Mouse (Mus musculus) MEL (cell line): ENCODE measurements at regions not wholly inside any gene's neighbourhood (a gene's known extent, or its start where the extent isn't known, plus 50 kb on each side); places are given as distances from the start of the nearest gene placed in this dataset.

Source experiments
- DNase-seq: peaks from one replicate; pipeline ENCODE4 v3.0.0; 2011; ENCODE audit warnings: low read depth, low spot score
- H3K27ac ChIP-seq: 2 replicates; pipeline ENCODE4 v1.5.1; 2012; ENCODE audit warnings: low read depth, mild to moderate bottlenecking, control low read depth, low read length, moderate library complexity; ENCODE audit not compliant: control insufficient read depth
- H3K27me3 ChIP-seq, 2 experiments: fragments of 150-350 bp in 1 of 2; sonication (generic) in 1 of 2; 2 replicates each; pipeline ENCODE4 v1.6.1; 2012; ENCODE audit warnings: low read length in 2 of 2, mild to moderate bottlenecking in 2 of 2, improper control_type of control experiment in 1 of 2, moderate library complexity in 1 of 2; ENCODE audit not compliant: insufficient read depth in 2 of 2, control insufficient read depth in 1 of 2
- H3K36me3 ChIP-seq, 2 experiments: 2 replicates each; pipeline ENCODE4 v1.6.1; 2012 to 2014; ENCODE audit warnings: low read length in 2 of 2, improper control_type of control experiment in 1 of 2, inconsistent platforms in 1 of 2, mild to moderate bottlenecking in 1 of 2; ENCODE audit not compliant: insufficient read depth in 2 of 2, control insufficient read depth in 1 of 2
- H3K4me1 ChIP-seq, 2 experiments: fragments of 150-350 bp in 1 of 2; sonication (generic) in 1 of 2; 2 replicates each; pipeline ENCODE4 v1.6.1; 2012; ENCODE audit warnings: low read length in 2 of 2, improper control_type of control experiment in 1 of 2, mild to moderate bottlenecking in 1 of 2; ENCODE audit not compliant: insufficient read depth in 2 of 2, control insufficient read depth in 1 of 2
- H3K4me3 ChIP-seq, 2 experiments: fragments of 150-350 bp in 1 of 2; sonication (generic) in 1 of 2; 2 replicates each; pipeline ENCODE4 v1.5.1; 2012; ENCODE audit warnings: low read depth in 2 of 2, low read length in 2 of 2, mild to moderate bottlenecking in 2 of 2, moderate library complexity in 2 of 2, control low read depth in 1 of 2, improper control_type of control experiment in 1 of 2; ENCODE audit not compliant: control insufficient read depth in 1 of 2, insufficient read depth in 1 of 2
- H3K79me2 ChIP-seq: 2 replicates; pipeline ENCODE4 v1.6.1; 2012; ENCODE audit warnings: mild to moderate bottlenecking, low read length, moderate library complexity; ENCODE audit not compliant: control insufficient read depth, poor library complexity, insufficient read depth
- H3K9ac ChIP-seq: 2 replicates; pipeline ENCODE4 v1.6.1; 2012; ENCODE audit warnings: low read depth, mild to moderate bottlenecking, control low read depth, low read length, moderate library complexity; ENCODE audit not compliant: control insufficient read depth, poor library complexity, severe bottlenecking
- H3K9me3 ChIP-seq: fragments of 150-350 bp; sonication (generic); replicated peaks from 2 replicates; pipeline ENCODE4 v1.6.1; 2012; ENCODE audit warnings: mild to moderate bottlenecking, low read length, improper control_type of control experiment, moderate library complexity; ENCODE audit not compliant: insufficient read depth
- ETS1 ChIP-seq: IDR thresholded peaks from 2 replicates; pipeline ENCODE4 v1.6.1; 2012; ENCODE audit warnings: low read depth, mild to moderate bottlenecking, inconsistent platforms, low read length, improper control_type of control experiment, moderate library complexity
- GATA1 ChIP-seq: IDR thresholded peaks from 2 replicates; pipeline ENCODE4 v1.6.1; 2011; ENCODE audit warnings: low read depth, low read length, improper control_type of control experiment
- KAT2A ChIP-seq: conservative IDR thresholded peaks from 2 replicates; pipeline ENCODE4 v1.6.1; 2012; ENCODE audit warnings: low read depth, low read length, improper control_type of control experiment, inconsistent platforms
- MEF2A ChIP-seq: IDR thresholded peaks from 2 replicates; pipeline ENCODE4 v1.6.1; 2014; ENCODE audit warnings: low read depth, mild to moderate bottlenecking, inconsistent platforms, low read length, improper control_type of control experiment; ENCODE audit not compliant: poor library complexity, insufficient replicate concordance, severe bottlenecking; ENCODE audit errors: extremely low read depth
- MYB ChIP-seq: IDR thresholded peaks from 2 replicates; pipeline ENCODE4 v1.6.1; 2011; ENCODE audit warnings: mild to moderate bottlenecking, low read depth, low read length, improper control_type of control experiment
- ZC3H11A ChIP-seq: IDR thresholded peaks from 2 replicates; pipeline ENCODE4 v1.6.1; 2012; ENCODE audit warnings: low read depth, mild to moderate bottlenecking, inconsistent platforms, low read length, improper control_type of control experiment
- ZKSCAN1 ChIP-seq: IDR thresholded peaks from 2 replicates; pipeline ENCODE4 v1.6.1; 2012; ENCODE audit warnings: low read depth, mild to moderate bottlenecking, inconsistent platforms, low read length, improper control_type of control experiment, moderate library complexity

- no peaks in the 10 kb centered on the region for H3K36me3 ChIP-seq
- H3K4me3 ChIP-seq, result no peak overlapping the region
- no peaks in the 10 kb centered on the region for H3K27me3 ChIP-seq
- TF ChIP-seq ETS1, result no peak
- TF ChIP-seq ZC3H11A, result no peak
- no peak for TF ChIP-seq ZKSCAN1
- no peak for TF ChIP-seq MYB
- no peak for TF ChIP-seq GATA1
- TF ChIP-seq MEF2A, result no peak
- no peak for TF ChIP-seq KAT2A
- H3K9ac ChIP-seq, result no peak overlapping the region
- no peaks in the 10 kb centered on the region for H3K9me3 ChIP-seq
- no peak for DNase-seq
- H3K79me2 ChIP-seq, result no peaks in the 10 kb centered on the region
- H3K27ac ChIP-seq, result no peak overlapping the region
- no peaks in the 10 kb centered on the region for H3K4me1 ChIP-seq
Measured at GRCm38 (mm10) chr5:148605730-148606129, 53.1 kb upstream of the Ubl3 start.
